Mouse (Mus musculus) lung, adult 2 months (tissue): ENCODE data around the gene Hist1h4c. TPM values are rescaled to one million over a fixed set of nuclear protein-coding genes. Genes with fewer than 3 reads are reported as not detected.

Experiments
- DNase-seq: peaks from one replicate; pipeline ENCODE4 v3.0.0; 2022
- H3K4me1 ChIP-seq: fragments of 200-500 bp; 2 replicates; pipeline ENCODE4 v1.6.1; 2011; ENCODE audit warnings: low read length; ENCODE audit not compliant: control insufficient read depth, insufficient read depth
- H3K4me3 ChIP-seq: fragments of 200-500 bp; replicated peaks from 2 replicates; pipeline ENCODE3; 2011; ENCODE audit warnings: low read depth, mild to moderate bottlenecking, control low read depth, low read length; ENCODE audit errors: extremely low read depth
- CTCF ChIP-seq: fragments of 200-500 bp; IDR thresholded peaks from 2 replicates; pipeline ENCODE4 v1.5.1; 2011; ENCODE audit warnings: mild to moderate bottlenecking, low read length, control low read depth; ENCODE audit not compliant: insufficient read depth
- POLR2A ChIP-seq: fragments of 200-500 bp; IDR thresholded peaks from 2 replicates; pipeline ENCODE4 v1.6.1; 2011; ENCODE audit warnings: low read depth, mild to moderate bottlenecking, control low read depth, low read length, borderline replicate concordance; ENCODE audit errors: extremely low read depth
- WGBS: fragments of 180-500 bp; shearing (Covaris S2); methylation state at CpG from one replicate; pipeline ENCODE4 v1.1.7; 2018; 5-methylcytosine and 5-hydroxymethylcytosine counted together
- polyA plus RNA-seq: library from polyadenylated mRNA; depleted of rRNA; stranded (reverse); fragments of >200 nt; gene quantifications from 2 replicates; pipeline ENCODE4 v1.2.3, GENCODE M21; 2012; rRNA removed

The Hist1h4c gene
- polyA plus RNA-seq, 1 experiment, result 6.3 TPM

- no peak overlapping the region for H3K4me3 ChIP-seq
- no peak for TF ChIP-seq POLR2A
- TF ChIP-seq CTCF, result no peak
- DNase-seq, result no peak
- H3K4me1 ChIP-seq, result peaks cover 3% of the 10 kb centered on the region; the same call in 1 of the 2 replicates
- WGBS, result 59% methylated on average over 6 of the region's 6 CpGs
These were observed 38.5 kb downstream of the Hist1h4c start for GRCm38 (mm10) chr13:23659636-23660366.

Other genes starting within 250 kb of the Hist1h4c start
- gene Btn1a1, start 232.6 kb downstream of the Hist1h4c start, polyA plus RNA-seq, result not detected in 2 replicates
- gene Btn2a2, start 209.6 kb downstream of the Hist1h4c start, polyA plus RNA-seq, result not detected in 2 replicates
- 27.1 and 28.0 TPM in 2 replicates for gene Hist1h4h, start 167.4 kb downstream of the Hist1h4c start, polyA plus RNA-seq
- gene Hist1h2af, start 164.5 kb downstream of the Hist1h4c start, polyA plus RNA-seq, result 28.7 and 47.1 TPM in 2 replicates
- gene Hist1h3g, start 163.0 kb downstream of the Hist1h4c start, polyA plus RNA-seq, result 2.1 and 2.3 TPM in 2 replicates
- 0.66 and 0.87 TPM in 2 replicates for gene Hist1h2bh, start 155.1 kb downstream of the Hist1h4c start, polyA plus RNA-seq
- 1.3 and 1.7 TPM in 2 replicates for gene Hist1h3f, start 154.4 kb downstream of the Hist1h4c start, polyA plus RNA-seq
- 1.4 and 1.8 TPM in 2 replicates for gene Hist1h4f, start 146.8 kb downstream of the Hist1h4c start, polyA plus RNA-seq
- gene Hist1h1d, start 145.2 kb downstream of the Hist1h4c start, polyA plus RNA-seq, result 0.10 and 0.12 TPM in 2 replicates
- 8.4 and 9.2 TPM in 2 replicates for gene Hist1h3e, start 136.1 kb downstream of the Hist1h4c start, polyA plus RNA-seq
- 1.8 and 2.3 TPM in 2 replicates for gene Hist1h2ae, start 127.2 kb downstream of the Hist1h4c start, polyA plus RNA-seq
- gene Hist1h2bg, start 127.1 kb downstream of the Hist1h4c start, polyA plus RNA-seq, result 9.8 and 22.7 TPM in 2 replicates
- gene Hist1h2bf, start 124.3 kb downstream of the Hist1h4c start, polyA plus RNA-seq, result 2.7 and 3.4 TPM in 2 replicates
- gene Hist1h2ad, start 124.1 kb downstream of the Hist1h4c start, polyA plus RNA-seq, result 1.2 and 2.0 TPM in 2 replicates
- 2.6 and 4.5 TPM in 2 replicates for gene Hist1h3d, start 122.7 kb downstream of the Hist1h4c start, polyA plus RNA-seq
- gene Hist1h4d, start 116.9 kb downstream of the Hist1h4c start, polyA plus RNA-seq, result 9.0 and 9.5 TPM in 2 replicates
- gene Hist1h2be, start 77.3 kb downstream of the Hist1h4c start, polyA plus RNA-seq, result 2.7 and 3.0 TPM in 2 replicates
- 2.0 and 2.4 TPM in 2 replicates for gene Hist1h1e, start 75.9 kb downstream of the Hist1h4c start, polyA plus RNA-seq
- gene Hist1h2ac, start 14.5 kb downstream of the Hist1h4c start, polyA plus RNA-seq, result 0.45 and 0.61 TPM in 2 replicates
- 142 and 182 TPM in 2 replicates for gene Hist1h2bc, start 14.3 kb downstream of the Hist1h4c start, polyA plus RNA-seq
- not detected in 2 replicates for gene Hist1h1t, start 2.6 kb downstream of the Hist1h4c start, polyA plus RNA-seq
- 21.3 and 24.2 TPM in 2 replicates for gene Hfe, start 12.4 kb upstream of the Hist1h4c start, polyA plus RNA-seq
- gene Hist1h1c, start 40.4 kb upstream of the Hist1h4c start, polyA plus RNA-seq, result 38.1 and 46.7 TPM in 2 replicates
- 1.2 and 2.9 TPM in 2 replicates for gene Hist1h3c, start 47.1 kb upstream of the Hist1h4c start, polyA plus RNA-seq
- 2.5 and 2.6 TPM in 2 replicates for gene Hist1h2bb, start 48.3 kb upstream of the Hist1h4c start, polyA plus RNA-seq
- 2.0 and 3.9 TPM in 2 replicates for gene Hist1h2ab, start 52.7 kb upstream of the Hist1h4c start, polyA plus RNA-seq
- gene Hist1h3b, start 53.8 kb upstream of the Hist1h4c start, polyA plus RNA-seq, result 2.6 and 3.8 TPM in 2 replicates
- gene Hist1h4b, start 58.6 kb upstream of the Hist1h4c start, polyA plus RNA-seq, result 2.5 and 2.8 TPM in 2 replicates
- gene Hist1h4a, start 62.8 kb upstream of the Hist1h4c start, polyA plus RNA-seq, result 2.4 and 2.9 TPM in 2 replicates
- gene Hist1h3a, start 63.9 kb upstream of the Hist1h4c start, polyA plus RNA-seq, result 3.1 and 4.3 TPM in 2 replicates
- not detected in 2 replicates for gene Hist1h1a, start 65.2 kb upstream of the Hist1h4c start, polyA plus RNA-seq
- 0.07 TPM in 1 of 2 replicates, not detected in the other for gene Trim38, start 71.5 kb upstream of the Hist1h4c start, polyA plus RNA-seq
- gene Slc17a2, start 108.5 kb upstream of the Hist1h4c start, polyA plus RNA-seq, result 0.32 and 0.52 TPM in 2 replicates
- gene Slc17a3, start 141.0 kb upstream of the Hist1h4c start, polyA plus RNA-seq, result 0.02 TPM in 1 of 2 replicates, not detected in the other
- not detected in 2 replicates for gene Slc17a1, start 169.3 kb upstream of the Hist1h4c start, polyA plus RNA-seq
- gene Slc17a4, start 216.6 kb upstream of the Hist1h4c start, polyA plus RNA-seq, result 0.07 TPM in 1 of 2 replicates, not detected in the other
- gene Hist1h2ba, start 235.7 kb upstream of the Hist1h4c start, polyA plus RNA-seq, result not detected in 2 replicates
- gene Hist1h2aa, start 236.0 kb upstream of the Hist1h4c start, polyA plus RNA-seq, result not detected in 2 replicates